Mouse (Mus musculus): ENCODE results near the gene Olfr26.
"Not testable (repeated sequence)": the region's sequence is repeated elsewhere in the genome, so short reads cannot be mapped to it uniquely, and the experiment has no call there.

Olfr26 gene

DNA sequence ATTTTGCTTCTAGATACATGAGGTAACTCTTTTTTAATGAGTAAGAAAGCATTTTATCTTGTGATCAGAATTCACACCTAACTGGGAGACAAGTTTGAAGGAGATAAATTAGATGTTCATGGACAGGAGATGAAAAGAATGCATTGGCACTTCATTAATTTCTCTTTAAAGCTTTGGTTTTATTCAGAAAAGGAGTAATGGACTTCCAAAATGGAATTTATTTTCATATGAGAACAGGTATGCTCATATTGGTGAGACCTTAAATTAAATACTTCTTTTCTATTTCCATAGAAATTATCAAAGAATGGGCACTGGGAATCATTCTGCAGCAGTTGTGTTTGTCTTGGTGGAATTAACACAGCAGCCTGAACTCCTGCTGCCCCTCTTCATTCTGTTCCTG, at the start of gene Olfr26:
Olfr26 (plus strand) TSS at position 301 of the 400 bp plus-strand sequence.
- no peak for DNase-seq (ENCODE audit: low spot score)

DNA sequence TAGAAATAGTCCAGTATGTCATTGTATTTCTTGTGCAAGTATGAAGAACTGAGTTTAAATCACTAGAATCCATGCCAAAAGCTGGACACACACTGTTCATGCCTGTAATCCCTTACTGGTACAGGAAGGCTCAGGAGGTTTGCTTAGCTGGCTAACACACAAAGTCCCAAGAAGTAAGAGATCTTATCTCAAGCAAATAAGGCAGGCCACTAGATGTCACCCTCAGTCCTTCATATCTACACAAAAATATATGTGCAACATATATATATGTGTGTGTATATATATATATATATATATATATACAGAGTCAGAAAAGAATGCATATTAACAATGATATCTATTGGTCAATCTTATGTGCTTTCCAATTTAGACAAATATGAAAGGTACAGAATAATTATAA, 49.2 kb upstream of the Olfr26 start:
- DNase-seq (ENCODE audit: low spot score), result no peak

DNA sequence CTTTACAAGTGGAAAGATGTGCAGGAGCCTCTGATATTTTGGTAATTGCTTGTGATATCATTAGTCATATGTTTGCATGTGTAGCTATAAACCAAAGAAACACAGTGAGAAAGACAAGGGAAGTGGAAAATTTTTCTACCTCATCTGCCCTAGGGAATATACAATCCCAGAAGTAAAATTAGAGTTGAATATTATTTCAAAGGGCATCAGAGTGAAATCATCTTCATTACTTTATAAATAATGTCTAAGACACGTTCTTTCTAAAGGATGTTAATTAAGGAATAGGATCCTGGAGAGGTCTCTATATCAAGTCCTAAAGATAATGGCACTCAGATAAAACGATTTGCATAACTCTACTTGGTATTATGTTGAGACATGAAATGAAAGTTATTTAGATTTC, 40.5 kb upstream of the Olfr26 start, which contains the start of gene Olfr922:
Olfr922 (plus strand) TSS at position 301 of the 400 bp plus-strand sequence.
- DNase-seq (ENCODE audit: low spot score), result no peak

DNA sequence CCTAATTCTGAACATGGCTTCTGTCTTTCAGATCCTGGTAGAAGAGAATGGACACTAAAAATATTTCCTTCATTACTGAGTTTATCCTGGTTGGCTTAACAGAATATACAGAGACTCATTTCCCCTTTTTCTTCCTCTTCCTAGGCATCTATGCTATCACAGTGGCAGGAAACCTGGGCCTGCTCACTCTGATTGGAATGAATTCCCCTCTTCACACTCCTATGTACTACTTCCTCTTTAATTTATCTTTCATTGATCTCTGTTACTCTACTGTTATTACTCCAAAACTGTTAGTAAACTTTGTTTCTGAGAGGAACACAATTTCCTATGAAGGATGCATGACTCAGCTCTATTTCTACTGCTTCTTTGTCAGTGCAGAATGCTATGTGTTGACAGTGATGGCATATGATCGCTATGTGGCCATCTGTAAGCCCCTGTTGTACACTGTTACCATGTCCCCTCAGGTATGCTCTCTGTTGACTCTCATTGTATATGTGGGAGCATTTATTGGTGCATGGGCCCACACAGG, 39.3 kb upstream of the Olfr26 start:
- no peak for DNase-seq (ENCODE audit: low spot score)

DNA sequence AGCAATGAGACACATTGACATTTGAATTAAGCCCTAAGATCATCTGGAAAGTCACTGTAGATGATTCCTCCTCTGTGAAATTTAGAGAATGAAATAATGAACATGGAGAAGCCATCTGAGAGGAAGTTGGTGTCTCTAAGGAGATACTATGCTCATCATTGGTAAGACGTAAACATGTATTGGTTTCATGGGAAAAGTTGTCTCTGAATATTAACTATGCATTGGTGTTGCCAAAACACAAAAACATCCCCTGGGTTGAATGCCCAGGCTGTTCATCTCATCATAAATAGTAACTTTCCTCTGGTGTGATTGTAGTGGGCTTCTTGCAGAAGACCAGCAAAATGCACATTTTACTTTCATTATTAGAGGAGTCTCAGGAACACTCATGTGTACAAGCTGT, 28.6 kb upstream of the Olfr26 start, which contains the start of gene Olfr923:
Olfr923 (plus strand) TSS at position 301 of the 400 bp plus-strand sequence.
- no peak for DNase-seq (ENCODE audit: low spot score)

DNA sequence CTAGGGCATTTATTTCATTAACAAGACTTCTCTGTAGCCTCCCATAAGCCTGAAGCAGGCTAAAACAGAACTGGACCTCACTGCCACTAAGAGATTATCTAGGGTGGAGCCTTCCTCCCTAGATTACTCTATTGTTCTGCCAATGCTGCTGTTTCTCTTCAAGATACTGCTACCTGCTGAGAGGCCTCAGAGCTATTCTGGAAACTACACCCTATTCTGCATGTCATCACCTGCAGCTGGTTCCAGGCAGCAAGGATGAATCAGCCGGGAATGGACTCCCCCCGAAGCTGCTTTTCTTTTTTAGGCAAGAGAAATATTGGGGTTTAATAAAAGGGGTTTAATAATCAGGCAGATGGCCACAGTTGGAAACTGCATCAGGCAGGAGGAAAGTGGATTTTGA, 21.8 kb upstream of the Olfr26 start:
- DNase-seq (ENCODE audit: low spot score), result no peak

DNA sequence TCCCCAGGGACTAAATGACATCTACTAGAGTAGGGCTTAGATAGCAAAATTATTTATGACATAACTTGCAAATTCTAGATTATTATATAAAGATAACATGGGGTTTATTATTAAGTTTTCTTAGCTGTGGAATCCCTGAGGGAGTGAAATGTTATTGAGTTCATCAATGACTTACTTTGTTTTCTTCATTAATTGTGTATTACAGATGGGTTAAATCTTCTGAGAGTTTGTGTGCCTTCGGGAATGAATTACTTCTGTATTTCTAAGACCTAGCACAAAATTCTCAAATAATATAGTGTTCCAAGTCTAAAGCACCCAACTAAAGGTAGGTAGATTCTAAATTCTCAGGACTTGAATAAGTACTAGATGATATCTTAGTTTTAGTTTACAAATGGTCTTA, 10.7 kb upstream of the Olfr26 start, which contains the start of gene Olfr924:
Olfr924 (plus strand) TSS at position 301 of the 400 bp plus-strand sequence.
- no peak for DNase-seq (ENCODE audit: low spot score)

DNA sequence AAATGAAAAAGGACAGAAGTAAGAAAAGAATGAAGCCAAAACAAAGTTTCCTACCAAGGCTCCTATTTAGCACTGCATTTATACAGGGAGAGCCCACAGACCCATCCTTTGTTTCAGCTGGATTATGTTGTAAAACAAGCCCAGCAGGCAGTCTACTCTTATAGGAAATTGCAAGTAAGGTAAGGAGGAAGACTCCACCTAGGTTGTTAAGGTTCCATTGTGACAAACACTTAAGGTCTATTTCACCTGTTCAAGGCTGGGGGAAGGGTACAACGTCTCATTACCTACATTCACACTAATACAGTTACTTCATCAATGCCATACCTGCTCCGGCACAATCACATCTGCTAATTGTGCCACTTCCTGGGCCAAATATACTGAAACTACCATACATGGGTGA, 20.0 kb downstream of the Olfr26 start:
- DNase-seq (ENCODE audit: low spot score), result not testable (repeated sequence)

DNA sequence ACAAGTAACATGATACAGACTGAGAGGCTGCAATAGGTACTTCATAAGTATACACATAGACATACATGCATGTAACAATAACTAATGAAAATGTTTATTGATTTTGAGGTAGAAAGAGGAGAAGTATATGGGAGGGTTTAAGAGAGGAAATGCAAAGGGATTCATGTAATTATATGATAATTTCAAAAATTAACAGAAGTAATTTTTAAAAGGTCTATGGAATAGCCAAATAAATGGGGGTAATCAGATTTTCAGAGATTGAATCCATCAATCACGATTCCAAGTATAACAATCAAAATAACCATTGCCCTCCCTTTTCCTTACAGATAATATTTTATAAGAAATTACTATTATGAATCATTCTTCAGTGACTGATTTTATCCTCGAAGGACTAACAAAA, 22.0 kb downstream of the Olfr26 start, which contains the start of gene Olfr926:
Olfr926 (plus strand) TSS at position 301 of the 400 bp plus-strand sequence.
- no peak for DNase-seq (ENCODE audit: low spot score)
